Mouse (Mus musculus) heart, postnatal 0 days (tissue): Measurements from ENCODE around the gene Inppl1. TPM values are rescaled to one million over a fixed set of nuclear protein-coding genes. Genes with fewer than 3 reads are reported as not detected.

Experiments used
- ATAC-seq: fragments of 200-750 bp; cut with Nextera tagmentation; 2 replicates; pipeline ENCODE4 v1.8.0; 2017; ENCODE audit warnings: low read depth, moderate number of reproducible peaks, moderate library complexity; ENCODE audit not compliant: insufficient read depth
- DNase-seq: peaks from one replicate; pipeline ENCODE4 v3.0.0-alpha.2; 2016; ENCODE audit warnings: low spot score
- H3K27ac ChIP-seq: fragments of 300-500 bp; sonication (generic); 2 replicates; pipeline ENCODE4 v1.5.1; 2014; ENCODE audit warnings: low read depth, mild to moderate bottlenecking
- H3K27me3 ChIP-seq: fragments of 300-500 bp; sonication (generic); 2 replicates; pipeline ENCODE4 v1.6.1; 2014; ENCODE audit warnings: low read length, mixed read lengths; ENCODE audit not compliant: control insufficient read depth, insufficient read depth
- H3K36me3 ChIP-seq: fragments of 300-500 bp; sonication (generic); replicated peaks from 2 replicates; pipeline ENCODE4 v1.6.1; 2014; ENCODE audit warnings: low read length, mixed read lengths; ENCODE audit not compliant: control insufficient read depth, insufficient read depth
- H3K4me1 ChIP-seq: fragments of 300-500 bp; sonication (generic); 2 replicates; pipeline ENCODE4 v1.6.1; 2014; ENCODE audit warnings: antibody characterized with exemption; ENCODE audit not compliant: control insufficient read depth, insufficient read depth
- H3K4me2 ChIP-seq: fragments of 300-500 bp; sonication (generic); 2 replicates; pipeline ENCODE4 v1.6.1; 2014; ENCODE audit warnings: low read depth, mild to moderate bottlenecking, low read length, moderate library complexity
- H3K4me3 ChIP-seq: fragments of 300-500 bp; sonication (generic); 2 replicates; pipeline ENCODE4 v1.5.1; 2014; ENCODE audit warnings: low read depth, low read length
- H3K9ac ChIP-seq: fragments of 300-500 bp; sonication (generic); replicated peaks from 2 replicates; pipeline ENCODE4 v1.6.1; 2014; ENCODE audit warnings: low read depth, low read length, mixed read lengths
- H3K9me3 ChIP-seq: fragments of 300-500 bp; sonication (generic); replicated peaks from 2 replicates; pipeline ENCODE4 v1.6.1; 2016; ENCODE audit warnings: low read length; ENCODE audit not compliant: control insufficient read depth
- CTCF ChIP-seq: IDR thresholded peaks from 2 replicates; pipeline ENCODE4 v1.5.1; 2016; ENCODE audit warnings: antibody characterized with exemption, control low read depth, low read depth
- EP300 ChIP-seq: IDR thresholded peaks from 2 replicates; pipeline ENCODE4 v1.6.1; 2016; ENCODE audit warnings: antibody characterized with exemption, low read depth
- WGBS: fragments of 180-500 bp; shearing (Covaris S2); extraction: QIAGEN DNeasy Blood & Tissue Kit; methylation state at CpG from one replicate; pipeline ENCODE4 v1.1.7; 2014; 5-methylcytosine and 5-hydroxymethylcytosine counted together
- polyA plus RNA-seq: library from polyadenylated mRNA; unstranded; fragments of >200 nt; fragmentation: Nextera tagmentation; extraction: Ambion mirVana; gene quantifications from 2 replicates; pipeline ENCODE4 v1.2.1, GENCODE M21; 2015
- total RNA-seq: library from RNA; depleted of rRNA; stranded (reverse); fragments of >200 nt; gene quantifications from 2 replicates; pipeline ENCODE4 v1.2.3, GENCODE M21; 2014; ENCODE audit warnings: low replicate concordance

Inppl1 gene
- total and polyA plus RNA-seq, 2 experiments from 2014 or later = 47.5 to 98.2 TPM

DNA sequence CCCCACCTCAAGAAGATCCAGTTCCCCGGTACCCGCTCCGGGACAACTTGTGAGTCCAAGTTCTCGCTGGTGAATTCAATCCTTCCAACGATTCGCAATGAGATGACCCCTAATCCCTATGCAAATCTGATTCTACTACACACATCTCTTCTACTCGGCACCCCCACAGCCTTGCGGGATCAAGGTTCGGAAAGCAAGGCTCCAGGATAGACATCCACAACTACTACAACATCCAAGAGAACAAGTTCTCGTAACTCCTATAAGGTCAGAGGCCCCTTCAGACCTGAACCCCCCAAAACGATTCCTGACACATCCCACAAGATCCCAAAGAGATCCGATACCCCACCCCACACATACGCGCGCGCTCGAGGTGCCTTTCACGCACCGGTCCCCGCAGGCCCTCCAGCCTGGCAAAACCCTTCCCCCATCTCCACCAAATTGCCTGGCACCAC is 849 bp downstream of the Inppl1 start:
- Histone ChIP-seq H3K4me1 (peaks cover 8% of the 10 kb centered on the region), H3K4me2 (peak overlapping the region; percentile 89), H3K9me3 (no peaks in the 10 kb centered on the region), H3K27me3 (no peaks in the 10 kb centered on the region), H3K9ac (peak overlapping the region; percentile 93), H3K36me3 (peaks cover 15% of the 10 kb centered on the region), H3K4me3 (peak overlapping the region; percentile 79), H3K27ac (peak overlapping the region; percentile 97)
- TF ChIP-seq CTCF (no peak), EP300 (no peak)
- ATAC-seq = no peak
- WGBS = 1% methylated on average over 20 of the region's 20 CpGs
- no peak for DNase-seq

- Histone ChIP-seq H3K27ac (peak overlapping the region; percentile 97), H3K27me3 (no peaks in the 10 kb centered on the region), H3K36me3 (peaks cover 22% of the 10 kb centered on the region), H3K9ac (peak overlapping the region; percentile 93), H3K9me3 (no peaks in the 10 kb centered on the region), H3K4me1 (peaks cover 8% of the 10 kb centered on the region), H3K4me2 (peak overlapping the region; percentile 89), H3K4me3 (peak overlapping the region; percentile 79)
- DNase-seq = peak; percentile 75
- ATAC-seq = peak; percentile 63
- WGBS = under 1% methylated on average over 60 of the region's 63 CpGs
- TF ChIP-seq EP300 = no peak; the same call in 1 of the 2 replicates
- 0 out of 2 replicates have a peak, but pooled peaks have one; percentile 8 for TF ChIP-seq CTCF
Measured at GRCm38 (mm10) chr7:101836271-101837153, 1.5 kb downstream of the Inppl1 start.

- no peak; the same call in 1 of the 2 replicates for TF ChIP-seq CTCF
- TF ChIP-seq EP300 = no peak
- H3K27ac ChIP-seq = peak overlapping the region; percentile 97
- no peak for DNase-seq
- H3K4me3 ChIP-seq = peak overlapping the region; percentile 79
- no peaks in the 10 kb centered on the region for H3K27me3 ChIP-seq
- H3K9me3 ChIP-seq = no peaks in the 10 kb centered on the region
- H3K4me2 ChIP-seq = peak overlapping the region; percentile 89
- H3K36me3 ChIP-seq = peaks cover 31% of the 10 kb centered on the region
- ATAC-seq = no peak
- H3K4me1 ChIP-seq = peaks cover 8% of the 10 kb centered on the region
- H3K9ac ChIP-seq = peak overlapping the region; percentile 93; the same call in 1 of the 2 replicates
- 28% methylated on average over 5 of the region's 5 CpGs for WGBS
Measured at GRCm38 (mm10) chr7:101835457-101836109, 2.4 kb downstream of the Inppl1 start.

GRCm38 (mm10) chr7:101834903-101835302 is 3.1 kb downstream of the Inppl1 start:
- no peak for ATAC-seq
- no peaks in the 10 kb centered on the region for H3K27me3 ChIP-seq
- 48% methylated on average over 3 of the region's 3 CpGs for WGBS
- H3K4me1 ChIP-seq = peaks cover 8% of the 10 kb centered on the region
- H3K36me3 ChIP-seq = peaks cover 38% of the 10 kb centered on the region
- H3K9me3 ChIP-seq = no peaks in the 10 kb centered on the region
- 0 out of 2 replicates have a peak overlapping the region, but pooled peaks have one; percentile 79 for H3K4me3 ChIP-seq
- H3K27ac ChIP-seq = 0 out of 2 replicates have a peak overlapping the region, but pooled peaks have one; percentile 5
- peak overlapping the region; percentile 89 for H3K4me2 ChIP-seq
- TF ChIP-seq CTCF (no peak), EP300 (no peak)
- no peak for DNase-seq
- H3K9ac ChIP-seq = no peak overlapping the region

DNA sequence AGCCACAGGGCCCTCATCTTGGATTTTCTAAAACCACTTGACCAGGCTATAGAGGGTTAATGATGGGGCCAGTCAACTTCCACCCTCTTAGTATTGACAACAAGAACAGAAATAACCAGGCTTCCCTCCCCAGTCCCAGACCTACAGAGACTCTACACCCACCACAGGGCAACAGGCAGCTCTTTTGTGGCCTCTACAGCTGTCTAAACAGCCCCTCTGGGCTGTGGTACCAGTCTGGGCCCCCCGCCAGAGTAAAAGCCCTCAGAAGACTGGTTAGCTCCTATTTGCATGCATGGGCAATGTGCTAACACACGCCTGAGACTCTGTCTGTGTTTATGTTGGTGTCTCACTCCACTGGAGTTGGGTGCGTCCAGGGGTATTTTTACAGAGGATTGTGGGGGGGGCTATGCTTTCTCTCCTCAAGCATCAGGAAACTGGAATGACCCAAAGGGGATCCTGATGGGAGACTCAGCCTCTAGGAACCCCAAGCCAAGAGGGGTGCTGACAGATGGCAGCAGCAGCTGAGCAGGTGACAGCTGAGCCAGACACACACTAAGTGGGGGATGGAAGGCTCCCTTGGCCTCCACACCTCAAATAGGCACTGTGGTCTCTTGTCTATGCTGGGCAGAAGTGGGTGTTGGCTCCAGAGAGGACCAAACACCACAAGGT is 4.0 kb downstream of the Inppl1 start:
- H3K27ac ChIP-seq = 0 out of 2 replicates have a peak overlapping the region, but pooled peaks have one; percentile 5
- H3K4me1 ChIP-seq = peaks cover 8% of the 10 kb centered on the region
- 37% methylated on average over 3 of the region's 3 CpGs for WGBS
- no peak overlapping the region for H3K4me3 ChIP-seq
- ATAC-seq = no peak
- TF ChIP-seq EP300 = no peak
- no peak for TF ChIP-seq CTCF
- no peaks in the 10 kb centered on the region for H3K27me3 ChIP-seq
- no peak for DNase-seq
- H3K4me2 ChIP-seq = no peak overlapping the region
- H3K36me3 ChIP-seq = peaks cover 46% of the 10 kb centered on the region
- H3K9ac ChIP-seq = no peak overlapping the region
- no peaks in the 10 kb centered on the region for H3K9me3 ChIP-seq
